Mouse (Mus musculus) hindbrain, embryonic 13.5 days (tissue): Measurements from ENCODE around the gene Neurl4. TPM values are rescaled to one million over a fixed set of nuclear protein-coding genes. Genes with fewer than 3 reads are reported as not detected.
"Not testable (repeated sequence)": the region's sequence is repeated elsewhere in the genome, so short reads cannot be mapped to it uniquely, and the experiment has no call there.

Experiments used
- ATAC-seq: fragments of 200-750 bp; cut with Nextera tagmentation; 2 replicates; pipeline ENCODE4 v1.8.0; 2017; ENCODE audit warnings: moderate TSS enrichment; ENCODE audit not compliant: low FRiP score
- H3K27ac ChIP-seq: fragments of 300-500 bp; sonication (generic); 2 replicates; pipeline ENCODE4 v1.5.1; 2015; ENCODE audit warnings: inconsistent platforms, mild to moderate bottlenecking, moderate library complexity
- H3K27me3 ChIP-seq: fragments of 300-500 bp; sonication (generic); 2 replicates; pipeline ENCODE4 v1.6.1; 2015; ENCODE audit warnings: mild to moderate bottlenecking, inconsistent platforms
- H3K36me3 ChIP-seq: fragments of 300-500 bp; sonication (generic); 2 replicates; pipeline ENCODE4 v1.6.1; 2015; ENCODE audit warnings: mild to moderate bottlenecking, inconsistent platforms
- H3K4me1 ChIP-seq: fragments of 300-500 bp; sonication (generic); replicated peaks from 2 replicates; pipeline ENCODE4 v1.6.1; 2015; ENCODE audit warnings: inconsistent platforms
- H3K4me2 ChIP-seq: fragments of 300-500 bp; sonication (generic); 2 replicates; pipeline ENCODE4 v1.6.1; 2015; ENCODE audit warnings: inconsistent platforms, mild to moderate bottlenecking, moderate library complexity
- H3K4me3 ChIP-seq: fragments of 300-500 bp; sonication (generic); 2 replicates; pipeline ENCODE4 v1.5.1; 2015; ENCODE audit warnings: mild to moderate bottlenecking, inconsistent platforms
- H3K9ac ChIP-seq: fragments of 300-500 bp; sonication (generic); 2 replicates; pipeline ENCODE4 v1.6.1; 2015; ENCODE audit warnings: mild to moderate bottlenecking, inconsistent platforms
- H3K9me3 ChIP-seq: fragments of 300-500 bp; sonication (generic); 2 replicates; pipeline ENCODE4 v1.6.1; 2016; ENCODE audit warnings: inconsistent platforms
- WGBS: fragments of 180-500 bp; shearing (Covaris S2); methylation state at CpG from one replicate; pipeline ENCODE4 v1.1.7; 2015; 5-methylcytosine and 5-hydroxymethylcytosine counted together
- polyA plus RNA-seq: library from polyadenylated mRNA; unstranded; fragments of >200 nt; fragmentation: Nextera tagmentation; extraction: Ambion mirVana; gene quantifications from 2 replicates; pipeline ENCODE4 v1.2.1, GENCODE M21; 2015

The Neurl4 gene
- polyA plus RNA-seq, 1 experiment from 2014 or later: 22.6 TPM

DNA sequence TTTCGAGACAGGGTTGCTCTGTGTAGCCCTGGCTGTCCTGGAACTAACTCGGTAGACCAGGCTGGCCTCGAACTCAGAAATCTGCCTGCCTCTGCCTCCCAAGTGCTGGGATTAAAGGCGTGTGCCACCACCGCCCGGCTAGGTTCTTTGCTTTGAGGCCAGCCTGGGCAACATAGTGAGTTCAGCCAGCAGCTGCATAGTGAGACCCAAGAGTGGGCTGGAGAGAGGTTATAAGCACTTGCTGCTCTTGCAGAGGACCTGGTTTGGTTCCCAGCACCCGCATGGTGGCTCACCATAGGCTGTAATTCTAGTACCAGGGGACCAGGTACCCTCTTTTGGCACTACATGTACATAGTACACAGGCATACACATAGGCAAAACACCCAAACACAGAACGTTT, 29.3 kb downstream of the Neurl4 start:
- not testable (repeated sequence) for H3K9ac ChIP-seq, H3K4me2 ChIP-seq, H3K27ac ChIP-seq, H3K4me3 ChIP-seq, H3K36me3 ChIP-seq, H3K4me1 ChIP-seq, H3K9me3 ChIP-seq, ATAC-seq
- WGBS: 90% methylated on average over 8 of the region's 8 CpGs
- H3K27me3 ChIP-seq: peaks cover 19% of the 10 kb centered on the region

DNA sequence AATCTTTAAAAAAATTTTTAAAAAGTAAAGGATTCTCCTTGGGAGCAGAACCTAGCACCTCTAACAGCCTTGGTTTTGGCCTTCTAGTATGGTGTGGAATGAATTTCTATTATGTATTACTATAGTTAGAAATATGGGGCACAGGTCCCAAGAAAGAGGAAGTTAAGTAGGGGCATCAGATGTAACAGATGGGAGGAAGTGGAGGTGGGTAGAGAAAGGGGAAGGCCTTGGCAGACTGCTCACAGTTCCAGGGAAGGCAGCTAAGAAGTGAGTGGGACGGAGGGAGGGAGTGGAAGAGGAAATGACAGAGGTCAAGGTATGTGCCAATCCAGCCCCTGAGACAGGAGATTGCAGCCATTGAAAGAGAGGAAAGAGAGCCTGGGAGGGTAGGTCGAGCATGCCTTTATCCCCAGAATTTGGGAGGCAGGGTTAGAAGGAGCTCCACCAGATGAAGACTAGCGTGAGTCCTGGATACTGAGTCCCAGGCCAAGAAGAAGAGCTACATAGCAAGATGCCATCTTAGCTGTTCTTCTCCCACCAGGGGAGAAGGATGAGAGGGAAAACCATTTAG, 30.2 kb downstream of the Neurl4 start:
- H3K9ac ChIP-seq: no peak overlapping the region
- no peak for ATAC-seq
- H3K36me3 ChIP-seq: no peaks in the 10 kb centered on the region
- H3K4me2 ChIP-seq: no peak overlapping the region
- H3K4me3 ChIP-seq: no peak overlapping the region
- 77% methylated on average over 3 of the region's 3 CpGs for WGBS
- no peaks in the 10 kb centered on the region for H3K9me3 ChIP-seq
- H3K27ac ChIP-seq: no peak overlapping the region
- H3K27me3 ChIP-seq: peaks cover 24% of the 10 kb centered on the region
- H3K4me1 ChIP-seq: peaks cover 10% of the 10 kb centered on the region

GRCm38 (mm10) chr11:69931769-69932168, 30.9 kb downstream of the Neurl4 start:
- Histone ChIP-seq H3K36me3 (no peaks in the 10 kb centered on the region), H3K4me1 (peaks cover 18% of the 10 kb centered on the region), H3K4me3 (no peak overlapping the region), H3K27ac (no peak overlapping the region), H3K9me3 (no peaks in the 10 kb centered on the region), H3K9ac (no peak overlapping the region), H3K27me3 (peaks cover 31% of the 10 kb centered on the region), H3K4me2 (no peak overlapping the region)
- WGBS: 73% methylated on average over 8 of the region's 8 CpGs
- no peak for ATAC-seq

- H3K27ac ChIP-seq: no peak overlapping the region
- H3K4me3 ChIP-seq: no peak overlapping the region
- peaks cover 36% of the 10 kb centered on the region for H3K27me3 ChIP-seq
- no peak overlapping the region for H3K9ac ChIP-seq
- H3K36me3 ChIP-seq: no peaks in the 10 kb centered on the region
- no peaks in the 10 kb centered on the region for H3K9me3 ChIP-seq
- H3K4me2 ChIP-seq: no peak overlapping the region
- ATAC-seq: no peak
- H3K4me1 ChIP-seq: peaks cover 21% of the 10 kb centered on the region
- 38% methylated on average over 3 of the region's 3 CpGs for WGBS
Measured at GRCm38 (mm10) chr11:69932254-69932653, 31.4 kb downstream of the Neurl4 start.

DNA sequence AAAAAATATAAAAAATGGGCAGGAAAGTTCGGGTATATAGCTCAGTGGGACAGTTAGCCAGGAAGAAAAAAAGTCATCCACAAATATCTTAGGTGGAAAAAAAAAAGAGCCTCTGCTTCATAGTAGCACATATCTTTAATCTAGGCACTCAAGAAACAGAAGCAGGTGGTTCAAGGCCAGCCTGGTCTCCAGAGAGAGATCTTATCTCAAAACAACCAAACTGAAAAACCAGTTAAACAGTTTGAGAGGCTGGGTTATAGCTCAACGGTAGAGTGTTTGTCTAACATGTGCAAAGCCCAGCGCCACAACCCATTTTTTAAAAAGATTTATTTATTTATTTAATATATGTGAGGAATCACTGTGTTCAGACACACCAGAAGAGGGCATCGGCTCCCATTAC, 32.2 kb downstream of the Neurl4 start:
- 84% methylated on average over 4 of the region's 4 CpGs for WGBS
- H3K27me3 ChIP-seq: peaks cover 44% of the 10 kb centered on the region
- H3K27ac ChIP-seq: no peak overlapping the region
- H3K4me2 ChIP-seq: no peak overlapping the region
- no peaks in the 10 kb centered on the region for H3K9me3 ChIP-seq
- H3K4me3 ChIP-seq: no peak overlapping the region
- H3K9ac ChIP-seq: no peak overlapping the region
- no peaks in the 10 kb centered on the region for H3K36me3 ChIP-seq
- ATAC-seq: no peak
- H3K4me1 ChIP-seq: peaks cover 21% of the 10 kb centered on the region

DNA sequence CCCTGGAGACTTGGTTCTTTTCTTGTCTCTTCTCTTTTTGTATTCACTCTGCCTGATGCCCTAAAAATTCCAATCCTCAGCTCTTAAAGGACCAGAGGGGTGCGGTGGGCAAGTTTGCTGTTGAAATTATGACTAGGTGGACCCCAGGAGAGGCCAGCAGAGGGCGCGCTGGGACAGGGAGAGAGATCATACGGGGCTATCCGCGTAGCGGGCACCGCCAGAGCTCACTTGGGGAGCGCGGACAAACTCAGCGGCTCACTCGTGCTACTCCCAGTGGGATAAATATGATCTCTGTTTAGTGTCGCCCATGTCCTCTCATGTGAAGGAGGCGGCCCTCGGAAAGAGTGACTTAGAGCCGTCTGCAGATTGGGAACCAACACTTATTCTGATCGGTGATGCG, 33.3 kb downstream of the Neurl4 start:
- Histone ChIP-seq H3K9ac (no peak overlapping the region), H3K4me3 (peak overlapping the region; percentile 19), H3K27me3 (peaks cover 52% of the 10 kb centered on the region), H3K4me2 (peak overlapping the region; percentile 42), H3K27ac (no peak overlapping the region), H3K4me1 (peaks cover 21% of the 10 kb centered on the region), H3K36me3 (no peaks in the 10 kb centered on the region), H3K9me3 (no peaks in the 10 kb centered on the region)
- ATAC-seq: no peak
- 2% methylated on average over 18 of the region's 18 CpGs for WGBS

DNA sequence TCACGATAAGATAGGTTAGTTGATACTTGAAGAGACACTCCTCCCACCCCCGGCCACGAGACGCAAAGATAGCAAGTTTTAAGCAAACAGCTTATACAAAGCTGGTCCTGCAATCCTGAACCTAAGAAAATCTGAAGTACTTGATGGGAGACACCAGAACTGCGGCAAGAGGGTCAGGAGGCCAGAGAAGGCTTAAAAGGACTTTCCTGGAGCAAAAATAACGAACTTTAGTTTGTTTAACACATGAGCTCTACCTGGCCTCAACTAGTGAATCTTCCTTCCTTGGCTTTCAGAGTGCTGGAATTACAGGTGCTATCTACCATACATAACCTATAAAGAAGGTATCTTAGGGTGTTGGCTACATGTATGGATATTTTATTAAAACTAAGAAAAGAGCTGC, 33.8 kb downstream of the Neurl4 start:
- Histone ChIP-seq H3K27me3 (peaks cover 57% of the 10 kb centered on the region), H3K27ac (no peak overlapping the region), H3K36me3 (no peaks in the 10 kb centered on the region), H3K9ac (no peak overlapping the region), H3K9me3 (no peaks in the 10 kb centered on the region), H3K4me3 (peak overlapping the region; percentile 19), H3K4me2 (peak overlapping the region; percentile 42; the same call in 1 of the 2 replicates), H3K4me1 (peaks cover 21% of the 10 kb centered on the region)
- no peak for ATAC-seq
- WGBS: 26% methylated on average over 6 of the region's 6 CpGs

DNA sequence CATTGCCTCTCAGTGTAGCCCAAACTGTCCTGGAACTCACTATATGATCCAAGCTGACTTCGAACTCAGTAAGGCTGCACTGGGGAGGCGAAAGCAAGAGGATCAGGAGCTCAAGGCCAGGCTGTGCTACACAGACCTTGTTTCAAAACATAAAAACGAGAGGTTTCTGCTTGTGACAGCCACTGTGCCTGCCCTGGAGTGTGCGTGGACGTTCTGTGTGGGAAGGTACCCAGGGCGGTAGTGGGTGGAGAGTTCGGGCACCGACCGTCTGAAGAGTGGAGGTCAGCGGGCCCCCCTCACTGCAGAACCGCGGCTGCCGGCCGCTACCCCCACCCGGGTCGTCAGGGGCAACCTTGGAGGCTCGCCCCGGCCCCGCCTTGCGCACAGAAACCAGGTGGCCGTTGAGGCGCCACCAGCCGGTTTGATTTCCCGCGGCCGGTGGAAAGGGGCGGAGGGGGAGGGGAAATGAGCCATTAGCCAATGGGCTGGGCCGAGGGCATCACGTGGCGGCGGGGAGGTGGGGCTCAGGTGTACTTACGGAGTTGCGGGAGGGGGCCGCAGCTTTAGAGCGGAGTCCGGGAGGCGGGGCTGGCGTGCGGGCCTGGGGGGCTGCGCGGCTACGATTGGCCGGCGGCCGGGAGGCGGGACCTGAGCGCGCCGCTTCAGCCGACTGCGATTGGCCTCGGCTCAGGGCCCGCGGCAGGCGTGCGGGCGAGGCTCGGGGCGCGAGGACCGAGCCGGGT, 34.4 kb downstream of the Neurl4 start, which contains the start of gene Ybx2:
Ybx2 (plus strand) TSS at position 660 of the 743 bp plus-strand sequence.
- peak within 1 kb of the TSS; percentile 61 for H3K4me3 ChIP-seq
- 1% methylated on average over 42 of the region's 62 CpGs for WGBS
- H3K36me3 ChIP-seq: no peaks in the 10 kb centered on the region
- peak within 1 kb of the TSS; percentile 75 for H3K9ac ChIP-seq
- peak; percentile 93 for ATAC-seq
- no peak within 1 kb of the TSS for H3K27ac ChIP-seq
- H3K27me3 ChIP-seq: peaks cover 63% of the 10 kb centered on the region
- peaks cover 21% of the 10 kb centered on the region for H3K4me1 ChIP-seq
- no peaks in the 10 kb centered on the region for H3K9me3 ChIP-seq
- peak within 1 kb of the TSS; percentile 99 for H3K4me2 ChIP-seq

DNA sequence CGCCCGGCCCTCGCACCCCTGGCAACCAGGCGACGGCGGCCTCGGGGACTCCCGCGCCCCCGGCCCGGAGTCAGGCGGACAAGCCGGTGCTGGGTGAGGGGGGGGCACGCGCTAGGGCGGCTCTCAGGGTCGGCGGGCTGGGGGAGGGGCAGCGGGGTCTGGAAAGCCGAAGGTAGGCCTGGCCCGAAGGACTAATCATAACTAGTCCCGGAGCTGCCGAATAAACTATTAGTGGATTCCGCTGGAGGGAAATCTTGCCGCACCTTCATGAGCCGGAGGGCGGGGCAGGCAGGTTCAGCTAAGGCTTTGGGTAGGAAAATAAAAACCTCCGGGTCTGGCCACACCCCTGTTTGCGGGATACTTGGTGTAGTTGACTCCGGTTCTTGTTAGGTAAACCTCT, 35.3 kb downstream of the Neurl4 start:
- Histone ChIP-seq H3K4me3 (peak overlapping the region; percentile 61), H3K9ac (peak overlapping the region; percentile 75), H3K4me2 (peak overlapping the region; percentile 99), H3K27ac (no peak overlapping the region), H3K4me1 (peaks cover 25% of the 10 kb centered on the region), H3K36me3 (no peaks in the 10 kb centered on the region), H3K9me3 (no peaks in the 10 kb centered on the region), H3K27me3 (peaks cover 61% of the 10 kb centered on the region)
- ATAC-seq: no peak
- WGBS: 2% methylated on average over 26 of the region's 30 CpGs

DNA sequence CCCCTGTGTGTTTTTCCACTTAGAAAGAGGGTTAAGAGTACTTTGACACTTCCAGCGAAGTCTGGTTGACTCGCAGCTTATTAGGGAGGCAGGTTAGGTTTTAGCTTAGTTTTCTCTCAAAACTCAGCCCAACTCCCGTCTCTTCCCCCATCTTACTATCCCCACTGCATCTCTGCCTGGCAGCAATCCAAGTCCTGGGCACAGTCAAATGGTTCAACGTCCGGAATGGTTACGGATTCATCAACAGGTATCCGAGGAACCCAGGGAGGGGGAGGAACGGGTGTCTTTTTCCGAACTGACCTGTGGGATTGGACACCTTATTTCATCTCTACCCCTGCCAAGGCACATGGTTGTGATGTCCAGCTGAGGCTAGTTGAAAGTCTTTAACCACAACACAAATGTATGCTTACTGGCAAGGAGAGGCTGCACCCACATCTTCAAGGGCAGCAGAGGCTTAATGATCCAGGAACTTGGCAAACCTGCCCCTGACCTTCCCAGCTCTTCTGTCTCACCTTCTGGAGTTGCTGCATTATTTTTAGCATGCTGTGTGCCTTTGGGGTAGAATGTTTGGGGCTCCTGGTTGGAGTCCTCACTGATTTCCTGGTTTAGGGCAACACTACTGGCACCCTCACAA, 36.0 kb downstream of the Neurl4 start:
- no peaks in the 10 kb centered on the region for H3K36me3 ChIP-seq
- H3K27ac ChIP-seq: no peak overlapping the region
- no peak for ATAC-seq
- WGBS: 44% methylated on average over 9 of the region's 9 CpGs
- H3K9me3 ChIP-seq: no peaks in the 10 kb centered on the region
- H3K4me1 ChIP-seq: peaks cover 25% of the 10 kb centered on the region
- peak overlapping the region; percentile 99 for H3K4me2 ChIP-seq
- H3K27me3 ChIP-seq: peaks cover 58% of the 10 kb centered on the region
- peak overlapping the region; percentile 61 for H3K4me3 ChIP-seq
- peak overlapping the region; percentile 75; the same call in 1 of the 2 replicates for H3K9ac ChIP-seq

DNA sequence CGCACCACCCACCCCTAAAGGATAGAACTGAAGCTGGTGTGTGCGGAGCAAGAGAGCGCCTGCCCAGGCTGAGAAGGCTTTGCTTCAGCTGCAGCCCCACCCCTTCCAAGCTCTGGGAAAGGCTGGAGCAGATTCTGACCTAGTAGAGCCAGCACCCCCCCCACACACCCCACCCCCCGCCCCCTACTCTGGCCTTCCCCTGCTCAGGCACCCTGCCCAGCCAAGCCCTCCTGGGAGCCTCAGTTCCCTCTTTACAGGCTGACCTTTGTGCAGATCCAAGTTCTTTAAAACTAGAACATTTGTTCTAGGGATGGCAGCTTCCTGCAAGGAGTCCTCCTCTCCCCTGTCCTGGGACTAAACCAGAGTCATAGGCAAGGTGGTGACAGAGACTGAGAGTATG, 36.5 kb downstream of the Neurl4 start:
- WGBS: 50% methylated on average over 4 of the region's 4 CpGs
- Histone ChIP-seq H3K27ac (no peak overlapping the region), H3K4me3 (no peak overlapping the region), H3K4me2 (no peak overlapping the region), H3K36me3 (no peaks in the 10 kb centered on the region), H3K4me1 (peaks cover 25% of the 10 kb centered on the region), H3K27me3 (peaks cover 55% of the 10 kb centered on the region), H3K9ac (no peak overlapping the region), H3K9me3 (no peaks in the 10 kb centered on the region)
- no peak for ATAC-seq

DNA sequence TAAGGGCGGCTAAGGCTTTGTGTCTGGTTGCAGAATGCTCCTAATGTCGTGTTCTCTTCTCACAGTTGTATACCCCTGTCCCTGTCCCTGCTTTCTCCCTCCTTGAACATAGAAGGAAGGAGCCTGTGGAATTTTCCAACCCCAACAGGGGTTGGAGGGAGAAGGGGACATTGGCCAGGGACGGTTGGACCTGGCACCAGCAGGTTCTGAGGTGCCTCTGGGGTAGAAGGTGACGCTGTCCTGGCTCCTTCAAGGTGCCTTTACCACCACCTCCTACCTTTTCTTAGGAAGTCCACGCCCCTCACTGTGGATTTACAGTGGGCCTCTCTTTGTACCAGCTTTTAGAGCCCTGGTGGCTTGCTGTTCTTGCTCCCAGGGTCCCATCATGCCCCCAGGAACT, 37.0 kb downstream of the Neurl4 start:
- Histone ChIP-seq H3K4me2 (no peak overlapping the region), H3K9ac (no peak overlapping the region), H3K9me3 (no peaks in the 10 kb centered on the region), H3K36me3 (no peaks in the 10 kb centered on the region), H3K4me1 (peaks cover 25% of the 10 kb centered on the region), H3K27ac (no peak overlapping the region), H3K27me3 (peaks cover 55% of the 10 kb centered on the region), H3K4me3 (no peak overlapping the region)
- WGBS: 72% methylated on average over 5 of the region's 5 CpGs
- ATAC-seq: no peak
